Mouse (Mus musculus) layer of hippocampus, adult 18-20 months (tissue): ENCODE data around the gene Pln. TPM values are rescaled to one million over a fixed set of nuclear protein-coding genes. Genes with fewer than 3 reads are reported as not detected.

ENCODE experiments used
- DNase-seq, 2 experiments: peaks; one replicate each; pipeline ENCODE4 v3.0.0; 2022; ENCODE audit warnings: low spot score in 2 of 2
- long read RNA-seq: library from polyadenylated mRNA; stranded (forward); transcript quantifications from one replicate; pipeline ENCODE4 v2.0.0, GENCODE M21; 2021
- total RNA-seq, 2 experiments: library from RNA; stranded (reverse); gene quantifications; 2 replicates each; pipeline ENCODE4 v1.2.3; 2021

Gene Pln
- under 1 TPM; 0.71 to 0.97 TPM for total RNA-seq
- long read RNA-seq, result 0 reads

DNA sequence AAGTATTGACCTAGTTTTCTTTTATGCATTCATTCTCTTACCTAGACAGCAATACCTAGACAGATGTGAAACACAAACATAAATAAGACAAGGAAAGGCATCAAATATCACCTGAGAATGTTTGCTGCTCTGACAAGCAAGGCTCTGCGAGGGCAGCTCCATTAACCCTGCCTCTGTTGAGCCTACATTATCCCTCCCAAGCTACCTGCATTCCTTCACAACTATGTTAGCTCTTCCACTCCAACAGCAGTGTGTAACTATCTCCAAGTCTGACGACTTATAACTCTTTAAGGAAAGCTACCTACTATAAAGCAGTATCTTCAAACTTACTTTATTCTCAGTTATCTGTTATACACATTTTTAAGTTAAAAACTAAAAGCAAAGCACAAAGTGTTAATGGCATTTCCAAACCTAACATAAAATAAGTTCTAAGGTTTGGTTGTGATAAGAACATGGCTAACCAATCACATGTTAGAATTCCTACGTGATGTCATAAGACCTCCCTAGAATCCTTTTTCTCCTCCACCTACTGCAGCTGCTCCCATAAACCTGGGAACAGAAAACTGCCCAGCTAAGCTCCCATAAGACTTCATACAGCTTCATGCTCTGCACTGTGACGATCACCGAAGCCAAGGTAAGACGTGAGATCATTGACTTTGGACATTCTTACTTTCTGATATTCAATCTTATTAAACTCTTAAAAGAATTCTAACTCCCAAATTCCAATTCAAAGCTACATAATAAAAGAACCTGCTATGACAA, at the start of gene Pln:
TSS of gene Pln (plus strand) at position 506 of the 762 bp plus-strand sequence.
- no peak for DNase-seq

DNA sequence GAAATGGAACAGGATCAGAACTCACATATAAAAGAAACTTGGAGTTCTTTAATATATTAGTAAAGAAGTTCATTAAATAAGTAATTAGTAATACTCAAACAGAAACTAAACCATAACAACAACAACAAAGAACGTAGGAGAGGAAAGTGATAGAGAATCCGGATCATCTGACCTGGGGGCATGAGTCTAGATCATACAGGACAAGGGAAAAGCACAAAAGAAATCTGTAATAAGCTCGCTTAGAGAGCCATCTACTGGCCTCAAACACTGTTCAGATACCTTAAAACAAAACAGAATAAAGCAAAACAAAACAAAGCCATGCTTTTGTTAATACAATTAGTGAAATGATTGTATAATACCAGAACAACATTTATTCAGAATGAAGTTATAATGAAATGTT, 31.6 kb upstream of the Pln start:
- peak in 1 of 2 experiments; percentile 34 for DNase-seq

DNA sequence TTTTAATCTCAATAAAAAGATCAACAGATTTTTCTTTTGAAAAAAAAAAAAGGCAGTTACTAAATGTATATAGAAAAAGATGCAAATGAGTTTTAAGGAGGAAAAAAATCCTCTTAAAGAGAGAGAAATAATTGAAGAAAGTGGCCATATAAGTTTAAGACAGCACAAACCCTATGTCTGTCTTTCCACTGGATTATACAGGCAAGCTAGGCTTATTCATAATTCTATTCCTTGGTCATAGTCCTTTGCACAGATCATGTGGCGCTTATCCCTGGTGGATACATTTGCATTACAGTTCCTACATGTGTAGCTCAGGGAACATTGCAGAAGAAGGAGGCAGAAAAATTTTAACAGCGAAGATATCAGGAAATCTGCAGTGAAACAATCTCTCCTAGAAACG, 30.8 kb upstream of the Pln start:
- DNase-seq, result no peak

DNA sequence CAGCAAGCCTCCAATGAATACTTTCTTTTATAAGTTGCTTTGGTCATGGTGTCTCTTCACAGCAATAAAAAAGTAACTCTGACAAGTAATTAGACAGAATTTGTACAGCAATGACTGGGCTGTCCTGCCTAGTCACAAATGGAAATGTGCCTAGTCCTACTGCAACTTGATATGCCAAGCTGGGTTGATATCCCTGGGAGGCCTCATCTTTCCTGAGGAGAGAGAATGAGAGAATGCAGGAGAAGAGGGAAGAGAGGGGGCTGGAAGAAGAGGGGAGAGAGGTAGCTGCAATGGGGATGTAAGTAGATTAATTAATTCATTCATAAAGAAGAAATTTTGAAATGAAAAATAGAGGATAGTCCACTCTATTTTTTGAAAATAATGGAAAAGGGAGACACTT, 14.1 kb upstream of the Pln start:
- DNase-seq, result no peak

DNA sequence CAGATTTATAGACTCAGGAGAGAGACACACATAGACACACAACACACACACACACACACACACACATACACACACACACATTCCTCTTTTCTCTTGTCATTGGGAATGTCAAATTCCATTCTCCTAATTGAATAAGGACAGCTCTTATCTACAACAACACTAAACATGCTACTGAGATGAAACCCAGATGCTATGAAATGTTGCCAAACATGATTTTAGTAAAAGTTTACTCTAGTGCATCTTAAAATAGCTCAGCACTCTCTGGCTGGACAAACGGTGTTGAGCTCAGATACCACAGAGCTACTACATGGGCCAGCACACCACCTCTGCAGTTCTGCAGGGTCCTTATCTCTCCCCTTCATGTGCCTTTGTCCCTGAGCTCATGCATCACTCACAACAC, 12.8 kb upstream of the Pln start:
- DNase-seq, result no peak

DNA sequence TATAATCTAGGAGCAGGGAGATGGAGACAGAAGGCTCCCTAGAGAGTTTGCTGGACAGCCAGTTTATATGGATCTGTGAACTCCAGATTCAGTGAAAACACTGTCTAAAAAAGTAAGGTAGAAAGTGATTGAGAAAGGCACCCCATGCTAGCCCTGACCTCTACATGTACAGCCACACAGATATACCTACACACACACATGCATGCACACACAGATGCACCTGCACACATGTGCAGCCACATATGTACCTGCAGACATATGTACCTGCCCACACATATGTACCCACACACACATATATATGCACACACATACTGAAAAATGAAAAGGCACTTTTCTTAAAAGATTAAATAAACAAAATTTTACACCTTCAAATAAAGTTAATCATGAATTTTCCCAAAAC, 11.1 kb upstream of the Pln start:
- no peak for DNase-seq

DNA sequence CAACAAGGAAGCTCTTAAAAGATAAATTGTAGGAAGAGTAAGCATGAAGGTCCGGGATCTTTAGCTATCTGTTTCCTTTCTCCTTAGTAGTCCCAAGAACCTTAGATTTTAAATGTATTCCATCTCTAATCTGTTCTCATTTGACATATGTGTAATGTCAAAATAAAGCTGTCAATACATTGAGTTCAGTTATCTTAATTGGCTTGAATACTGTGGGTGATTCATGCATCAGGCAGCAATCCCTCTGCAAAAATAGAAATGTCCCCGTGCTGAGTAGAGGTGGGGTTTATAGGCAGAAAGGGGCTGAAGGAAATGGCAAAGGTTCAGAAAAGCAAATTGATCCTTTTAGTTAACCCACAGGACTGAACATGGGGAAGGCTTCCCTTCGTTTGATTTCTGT, 8.2 kb upstream of the Pln start:
- DNase-seq, result peak in 1 of 2 experiments; percentile 33

DNA sequence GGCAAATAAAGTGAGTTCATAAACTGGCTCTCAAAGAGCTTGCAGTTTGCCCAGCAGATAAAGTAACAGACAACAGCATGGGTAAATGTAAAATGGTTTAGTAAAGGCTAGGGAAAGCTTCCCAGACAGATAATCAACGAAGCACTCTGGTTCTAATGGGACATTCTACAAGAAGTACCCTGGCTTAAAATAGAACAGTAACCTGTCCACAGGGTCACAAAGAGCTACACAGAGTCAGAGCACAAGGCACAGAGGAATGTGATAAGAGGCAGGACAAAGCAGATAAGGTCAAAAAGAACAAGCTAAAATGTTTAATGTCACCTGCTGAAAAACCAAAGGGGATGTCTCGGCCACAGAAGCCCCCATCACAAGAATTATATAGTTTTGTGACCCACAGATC, 4.7 kb upstream of the Pln start:
- DNase-seq, result no peak

DNA sequence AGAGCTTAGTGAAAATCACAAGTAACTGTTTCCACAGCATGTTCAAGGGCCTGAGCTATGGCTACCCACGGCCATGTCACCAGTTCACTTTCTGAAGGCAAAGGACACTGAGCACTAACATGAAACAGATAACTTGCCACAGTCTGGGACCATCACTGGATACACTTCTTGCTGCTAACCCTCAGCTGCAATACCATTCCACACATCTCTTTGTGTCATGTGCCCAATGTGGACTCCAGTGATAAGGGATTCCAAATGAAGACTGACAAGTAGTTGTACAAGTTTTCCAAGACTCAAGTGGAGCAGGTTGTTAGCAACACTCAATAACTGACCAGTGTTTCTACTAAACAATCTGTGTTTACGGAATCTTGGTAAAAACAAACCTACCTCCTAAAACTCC, 2.2 kb upstream of the Pln start:
- DNase-seq, result no peak

DNA sequence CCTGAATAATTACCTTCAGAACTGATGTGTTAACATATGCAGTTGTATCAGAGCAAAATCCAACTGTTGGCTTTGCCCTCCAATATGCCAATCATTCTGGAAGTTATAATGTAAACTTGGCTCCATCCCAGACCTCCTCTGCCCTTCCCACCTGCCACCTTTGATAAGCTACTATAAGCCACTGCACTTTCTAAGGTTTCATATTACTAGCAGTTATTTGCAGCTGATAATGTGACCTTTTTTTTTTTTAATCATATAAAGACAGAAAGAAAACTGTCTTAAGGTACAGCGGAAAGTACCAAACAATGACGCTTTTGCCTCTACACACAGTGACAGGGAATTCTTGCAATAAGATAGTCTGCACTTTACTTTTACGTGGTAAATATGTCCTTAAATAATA, 1.5 kb upstream of the Pln start:
- no peak for DNase-seq

DNA sequence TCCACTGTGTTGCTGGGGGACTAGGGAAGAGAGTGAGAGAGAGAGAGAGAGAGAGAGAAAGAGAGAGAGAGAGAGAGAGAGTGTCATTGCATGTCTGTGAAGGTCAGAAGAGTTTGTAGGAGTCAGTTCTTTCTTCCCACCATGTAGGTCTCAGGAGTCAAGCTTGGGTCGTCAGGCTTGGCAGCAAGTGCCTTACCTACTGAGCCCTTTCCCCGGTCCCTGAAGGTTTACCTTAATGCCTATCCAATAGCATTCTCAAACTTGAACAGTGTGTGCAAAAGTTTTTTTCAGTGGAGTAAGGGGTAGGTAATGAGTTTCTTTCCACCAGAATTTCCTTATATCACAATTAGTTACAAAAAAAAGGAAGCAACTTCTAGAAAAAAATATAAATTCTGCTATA, 1.6 kb downstream of the Pln start:
- no peak for DNase-seq

DNA sequence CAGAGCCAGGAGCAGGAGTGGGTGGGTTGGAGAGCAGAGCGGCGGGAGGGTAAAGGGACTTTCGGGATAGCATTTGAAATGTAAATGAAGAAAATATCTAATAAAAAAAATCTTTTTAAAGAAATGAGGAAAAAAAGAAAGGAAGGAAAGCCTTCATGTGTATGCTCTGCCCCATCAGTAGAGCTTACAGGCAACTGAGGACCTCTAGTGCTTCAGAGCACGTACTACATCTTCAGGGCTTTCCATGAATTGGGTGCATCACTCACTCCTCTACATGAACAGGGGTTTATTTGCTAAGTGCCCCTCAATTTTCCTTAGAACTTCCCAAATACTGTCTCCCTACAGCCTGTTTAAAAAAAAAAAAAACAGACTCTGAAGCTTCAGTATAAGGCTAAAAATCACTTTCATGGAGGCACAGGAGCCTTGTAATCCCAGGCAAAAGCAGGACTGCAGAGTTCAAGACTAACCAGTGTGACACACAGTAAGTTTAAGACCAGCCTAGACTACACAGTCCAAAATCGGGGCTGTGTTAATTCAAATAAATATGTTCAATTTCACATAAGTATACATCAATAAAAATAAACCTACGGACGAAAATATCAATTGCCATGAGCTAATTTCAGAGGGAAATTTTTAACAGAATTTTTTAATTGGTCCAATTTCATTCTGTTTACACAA, 4.0 kb downstream of the Pln start:
- peak in 1 of 2 experiments; percentile 49 for DNase-seq

DNA sequence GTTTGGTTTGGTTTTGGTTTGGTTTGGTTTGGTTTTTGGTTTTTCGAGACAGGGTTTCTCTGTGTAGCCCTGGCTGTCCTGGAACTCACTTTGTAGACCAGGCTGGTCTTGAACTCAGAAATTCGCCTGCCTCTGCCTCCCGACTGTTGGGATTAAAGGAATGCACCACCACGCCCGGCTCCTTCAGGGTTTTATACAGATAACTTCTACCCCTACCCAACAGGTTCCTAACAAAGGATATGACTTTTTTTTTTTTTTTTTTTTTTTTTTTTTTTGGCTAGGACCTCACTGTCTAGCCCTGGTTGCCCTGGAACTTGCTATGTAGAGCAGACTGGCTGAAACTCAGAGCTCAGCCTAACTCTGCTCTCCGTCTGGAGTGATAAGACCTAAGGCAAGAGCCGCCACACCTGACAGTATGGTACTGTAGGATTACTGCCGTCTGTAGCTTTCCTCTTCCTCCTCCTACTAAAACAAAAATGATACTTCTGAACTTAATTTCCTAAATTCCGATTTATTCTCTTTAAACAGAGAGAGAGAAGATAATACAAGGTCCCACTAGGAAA, 4.8 kb downstream of the Pln start:
- DNase-seq, result no peak

DNA sequence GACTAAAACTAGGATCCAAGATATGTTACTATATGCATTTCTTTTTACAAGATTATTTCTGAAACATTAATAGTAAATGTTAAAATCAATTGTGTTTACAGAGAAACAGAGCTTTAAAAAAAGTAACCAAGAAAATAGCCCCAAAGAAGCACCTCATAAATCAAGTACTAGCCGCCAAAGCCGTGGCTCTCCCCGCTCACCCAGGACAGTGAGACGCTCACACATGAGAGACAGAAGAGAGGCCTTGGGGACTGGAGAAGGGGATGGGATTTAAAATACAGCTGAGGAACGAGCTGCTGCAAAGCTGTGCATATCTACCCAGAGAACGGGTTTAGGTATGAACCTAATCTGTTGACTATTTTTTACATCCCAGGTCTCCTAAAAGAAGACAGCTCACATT, 5.9 kb downstream of the Pln start:
- no peak for DNase-seq

DNA sequence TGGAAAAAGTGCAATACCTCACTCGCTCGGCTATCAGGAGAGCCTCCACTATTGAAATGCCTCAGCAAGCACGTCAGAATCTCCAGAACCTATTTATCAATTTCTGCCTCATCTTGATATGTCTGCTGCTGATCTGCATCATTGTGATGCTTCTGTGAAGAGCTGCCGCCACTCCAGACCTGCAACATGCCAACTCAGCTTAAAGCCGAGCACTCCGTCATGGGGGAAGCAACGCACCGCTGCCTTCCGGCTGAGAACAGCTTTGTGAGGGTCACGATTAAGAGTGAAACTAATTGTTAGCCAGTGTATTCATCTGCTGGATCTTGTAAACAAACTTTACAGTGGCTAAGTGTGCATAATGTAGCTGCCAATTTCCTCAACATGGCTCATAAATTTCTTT, 6.4 kb downstream of the Pln start:
- no peak for DNase-seq

DNA sequence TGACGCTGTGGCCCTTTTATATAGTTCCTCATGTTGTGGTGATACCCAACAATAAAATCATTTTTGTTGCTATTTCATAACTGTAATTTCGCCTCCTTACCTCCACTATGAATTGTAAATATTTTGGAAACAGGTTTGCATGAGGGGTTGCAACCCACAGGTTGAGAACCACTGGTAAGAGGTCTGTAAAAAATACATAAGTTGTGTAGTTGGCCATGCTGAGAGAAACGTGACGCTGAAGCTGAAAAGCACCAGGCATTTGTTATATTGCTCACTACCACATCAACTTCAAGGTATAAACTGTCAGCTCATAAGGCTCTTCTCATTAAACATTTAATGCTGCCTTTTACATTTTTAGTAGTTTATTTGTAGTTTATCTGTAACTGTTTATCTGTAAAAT, 8.0 kb downstream of the Pln start:
- no peak for DNase-seq

DNA sequence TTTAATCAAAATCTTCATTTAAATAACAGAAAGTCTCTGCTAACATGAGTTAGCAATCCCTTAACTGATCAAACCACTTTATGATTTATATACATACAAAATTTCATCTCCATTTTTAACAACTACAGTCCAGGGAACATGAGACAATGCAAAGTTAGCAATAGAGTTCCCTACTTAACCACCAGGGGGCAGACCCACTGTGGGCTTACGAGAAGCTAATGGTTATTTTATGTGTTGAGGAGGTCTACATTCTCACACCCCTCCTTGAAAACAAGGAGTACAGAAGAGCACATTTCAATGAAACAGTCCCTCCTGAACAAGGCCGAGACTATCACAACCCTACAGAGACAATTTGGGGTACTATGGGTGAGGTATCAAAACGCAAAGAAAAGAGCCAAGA, 9.0 kb downstream of the Pln start:
- peak in 1 of 2 experiments; percentile 61 for DNase-seq

DNA sequence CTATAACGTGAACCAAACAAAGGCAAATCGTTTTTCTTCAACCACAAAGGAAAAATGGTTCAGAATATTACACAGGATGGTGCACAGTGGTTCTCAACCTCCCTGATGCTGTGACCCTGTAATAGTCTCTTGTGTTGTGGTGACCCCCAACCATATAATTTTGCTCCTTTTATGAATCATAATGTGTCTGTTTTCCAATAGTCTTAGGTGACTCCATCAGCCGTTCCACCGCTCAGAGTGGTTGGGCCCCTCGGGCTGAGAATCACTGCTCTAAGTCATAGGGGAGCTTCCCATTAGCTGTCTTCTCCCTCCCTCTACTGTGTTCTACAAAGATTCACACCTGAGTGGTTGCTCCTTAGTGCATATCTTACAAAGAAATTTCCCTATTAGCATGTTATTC, 9.4 kb downstream of the Pln start:
- DNase-seq, result no peak

DNA sequence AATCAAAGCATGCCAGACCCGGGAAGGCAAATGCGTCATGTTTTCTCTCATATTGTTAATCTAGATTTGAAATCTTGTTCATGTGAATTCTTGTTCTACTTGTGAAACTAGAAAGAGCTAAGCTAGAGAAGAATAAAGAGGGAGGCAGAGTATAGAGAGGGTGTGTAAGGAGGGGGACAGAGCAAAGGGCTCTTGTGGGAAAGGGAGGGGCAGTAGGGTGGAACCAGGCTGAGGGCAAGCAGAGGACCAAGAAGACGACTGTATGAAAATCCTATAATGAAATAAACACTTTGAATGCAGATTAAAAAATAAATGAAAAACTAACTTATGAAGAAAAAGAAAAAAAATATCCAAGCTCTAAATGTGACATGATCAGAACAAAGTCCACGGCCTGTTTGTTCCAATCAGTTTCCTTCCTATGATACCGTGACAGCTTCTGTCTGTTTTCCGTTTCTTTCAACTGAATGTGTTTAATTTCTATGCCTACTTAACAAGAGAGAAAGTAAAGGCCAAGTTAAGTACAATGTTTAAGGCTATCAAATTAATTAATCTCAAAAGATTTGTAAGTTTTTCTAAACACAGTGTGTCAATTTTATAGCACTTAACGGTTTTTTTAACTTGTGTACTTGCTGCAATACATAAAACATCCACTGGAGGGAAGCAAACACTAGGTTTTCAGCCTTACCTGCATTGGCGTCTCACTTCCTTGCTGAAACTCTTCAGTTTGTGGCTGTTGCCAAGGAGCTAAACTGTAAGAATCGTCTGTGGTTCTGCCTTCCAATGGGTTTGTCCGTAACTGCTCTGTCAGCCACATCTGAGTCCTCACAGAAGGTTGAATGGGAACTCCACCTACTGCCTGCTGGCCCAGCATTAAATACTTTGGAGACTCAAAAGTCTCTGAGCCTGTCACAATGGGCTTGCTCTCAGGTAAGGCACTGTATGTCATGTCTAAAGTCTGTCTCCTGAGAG, 10.6 kb downstream of the Pln start:
- peak; percentile 25 to 77 for DNase-seq

DNA sequence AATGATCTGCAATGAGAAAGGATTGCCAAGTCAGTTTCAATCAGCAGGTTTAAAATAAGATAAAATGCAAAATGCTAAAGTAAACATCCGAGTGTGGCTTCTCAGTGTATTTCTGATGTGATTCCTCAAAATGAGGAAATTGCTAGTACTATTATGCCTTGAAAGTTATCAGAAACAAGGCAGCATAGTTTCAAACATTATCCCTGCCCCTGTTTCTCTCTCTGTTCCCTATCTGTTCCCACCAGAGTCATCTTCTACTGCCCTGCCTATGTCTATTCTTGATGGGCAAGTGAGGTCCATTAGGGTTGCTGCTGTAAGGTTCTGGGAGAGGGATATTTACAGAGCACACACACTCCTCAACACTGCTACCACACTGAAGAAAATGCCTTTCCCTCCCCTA, 11.8 kb downstream of the Pln start:
- DNase-seq, result no peak

DNA sequence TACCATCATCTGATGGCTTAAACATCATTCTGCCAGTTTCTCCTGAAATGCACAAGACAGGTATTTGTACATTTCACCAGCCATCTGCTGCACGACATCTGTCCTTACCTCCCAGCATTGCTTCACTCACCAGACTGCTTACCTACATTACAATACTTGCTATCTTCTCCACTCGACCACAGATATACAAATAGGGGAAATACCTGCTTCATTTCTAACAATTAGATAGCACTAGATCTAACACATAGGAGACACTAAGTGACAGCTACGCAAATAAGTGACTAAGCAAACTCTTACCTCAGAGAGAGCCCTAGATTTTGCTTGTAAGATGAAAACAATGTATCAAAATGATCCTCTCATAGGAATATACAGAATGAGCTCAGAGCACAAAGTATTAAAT, 16.2 kb downstream of the Pln start:
- no peak for DNase-seq

DNA sequence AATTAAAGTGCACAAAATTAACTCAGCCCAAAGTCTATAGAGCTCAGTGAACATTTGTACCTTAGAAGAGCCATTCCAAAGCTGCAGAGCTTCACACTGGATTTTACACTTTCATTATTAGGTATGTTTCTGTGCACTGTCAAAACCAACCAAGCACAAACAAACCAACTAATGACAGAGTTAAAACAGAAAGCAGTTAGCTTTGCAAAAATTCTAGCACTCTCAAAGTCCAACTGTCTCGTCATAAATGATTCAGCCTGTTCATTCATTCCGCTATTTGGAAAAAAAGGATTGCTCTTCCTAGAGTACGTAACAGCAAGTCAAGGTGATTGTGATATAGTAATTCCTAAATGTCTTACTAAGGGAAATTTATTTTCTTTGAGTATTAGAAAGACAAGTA, 21.5 kb downstream of the Pln start:
- no peak for DNase-seq
